Mouse (Mus musculus): Measurements from ENCODE around the gene Shroom3. TPM values are rescaled to one million over a fixed set of nuclear protein-coding genes. Genes with fewer than 3 reads are reported as not detected.

Gene Shroom3
- polyA plus RNA-seq, 1 experiment from 2014 or later: 19.7 TPM

DNA sequence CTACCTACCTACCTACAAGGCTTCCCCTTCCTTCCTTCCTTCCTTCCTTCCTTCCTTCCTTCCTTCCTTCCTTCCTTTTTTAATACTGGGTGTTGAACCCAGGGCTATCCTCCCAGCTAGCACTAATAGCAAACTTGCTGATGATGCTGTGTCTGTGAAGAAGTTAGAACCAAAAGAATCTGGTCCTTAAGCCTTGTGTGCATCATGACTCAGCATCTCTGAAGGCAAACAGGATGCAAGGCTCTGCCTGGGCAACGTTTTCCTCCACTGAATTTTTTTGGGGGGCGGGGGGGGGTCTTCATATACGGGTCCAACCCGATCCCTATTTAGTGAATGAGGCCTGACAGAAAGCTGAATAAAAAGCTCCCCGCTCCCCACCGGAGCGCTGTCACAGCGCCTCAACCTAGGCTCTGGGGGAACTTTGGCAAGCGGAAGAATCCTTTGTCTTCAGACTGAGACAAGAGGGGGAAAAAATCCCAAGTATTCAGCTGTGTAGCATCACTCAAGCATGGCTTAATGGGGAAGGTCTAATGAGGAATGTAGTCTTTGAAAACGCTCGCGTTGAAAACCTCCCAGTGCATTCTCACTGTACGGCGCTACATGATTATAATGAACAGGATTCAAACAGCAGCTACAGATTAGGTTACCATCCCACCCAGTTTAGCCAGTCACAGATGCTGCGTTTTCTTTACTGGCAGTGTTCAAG lies 15.0 kb downstream of the Shroom3 start:
- H3K9me3 ChIP-seq (replicated peaks): 0 out of 2 replicates have a peak, but pooled peaks cover 5% of the 10 kb centered on the region
- H3K4me2 ChIP-seq: peak overlapping the region; percentile 68
- H3K9ac ChIP-seq: peak overlapping the region; percentile 29
- whole genome bisulfite sequencing: 5% methylated on average over 15 of the region's 15 CpGs
- peak; percentile 51 for ATAC-seq (ENCODE audit: insufficient number of reproducible peaks, low FRiP score)
- no peaks in the 10 kb centered on the region for H3K27me3 ChIP-seq (replicated peaks)
- H3K27ac ChIP-seq (ENCODE audit: poor library complexity, severe bottlenecking): peak overlapping the region; percentile 24
- H3K36me3 ChIP-seq: no peaks in the 10 kb centered on the region
- peaks cover 31% of the 10 kb centered on the region for H3K4me1 ChIP-seq (replicated peaks)
- peak overlapping the region; percentile 36 for H3K4me3 ChIP-seq

DNA sequence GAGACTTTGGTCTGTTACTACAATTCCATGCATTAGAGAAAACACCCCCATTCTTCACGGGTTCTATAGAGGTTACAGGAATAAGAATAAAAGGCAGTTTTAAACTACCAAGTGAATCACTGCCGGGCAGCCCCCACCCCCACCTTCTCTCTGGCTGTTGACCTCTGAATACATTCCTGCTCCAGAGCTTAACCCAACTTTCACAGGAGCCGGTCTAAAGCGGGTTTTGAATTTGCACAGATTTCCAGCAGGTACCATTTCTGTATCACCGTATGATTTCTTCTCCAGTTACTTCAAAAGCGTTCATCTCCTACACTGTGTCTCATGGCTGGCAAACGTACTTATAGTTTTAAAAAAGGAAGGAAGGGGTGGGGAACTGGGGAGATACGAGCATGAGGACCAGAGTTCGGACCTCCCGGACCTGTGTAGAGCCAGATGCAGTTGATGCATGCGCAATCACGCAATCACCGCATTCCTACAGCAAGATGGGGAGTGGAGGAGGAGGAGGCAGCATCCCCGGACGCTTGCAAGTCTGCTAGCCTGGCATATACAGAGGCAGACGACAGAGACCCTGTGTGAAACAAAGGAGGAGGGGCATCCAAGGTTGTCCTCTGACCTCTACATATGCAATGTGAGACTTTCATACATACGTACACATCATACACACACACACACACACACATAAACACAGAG lies 15.7 kb downstream of the Shroom3 start:
- H3K9me3 ChIP-seq (replicated peaks): 0 out of 2 replicates have a peak, but pooled peaks cover 9% of the 10 kb centered on the region
- peak overlapping the region; percentile 68 for H3K4me2 ChIP-seq
- peaks cover 31% of the 10 kb centered on the region for H3K4me1 ChIP-seq (replicated peaks)
- H3K27ac ChIP-seq (ENCODE audit: poor library complexity, severe bottlenecking): peak overlapping the region; percentile 24
- H3K27me3 ChIP-seq (replicated peaks): no peaks in the 10 kb centered on the region
- no peaks in the 10 kb centered on the region for H3K36me3 ChIP-seq
- peak overlapping the region; percentile 29 for H3K9ac ChIP-seq
- H3K4me3 ChIP-seq: peak overlapping the region; percentile 36
- WGBS: 21% methylated on average over 17 of the region's 17 CpGs
- 0 out of 2 replicates have a peak, but pooled peaks have one; percentile 9 for ATAC-seq (ENCODE audit: insufficient number of reproducible peaks, low FRiP score)

DNA sequence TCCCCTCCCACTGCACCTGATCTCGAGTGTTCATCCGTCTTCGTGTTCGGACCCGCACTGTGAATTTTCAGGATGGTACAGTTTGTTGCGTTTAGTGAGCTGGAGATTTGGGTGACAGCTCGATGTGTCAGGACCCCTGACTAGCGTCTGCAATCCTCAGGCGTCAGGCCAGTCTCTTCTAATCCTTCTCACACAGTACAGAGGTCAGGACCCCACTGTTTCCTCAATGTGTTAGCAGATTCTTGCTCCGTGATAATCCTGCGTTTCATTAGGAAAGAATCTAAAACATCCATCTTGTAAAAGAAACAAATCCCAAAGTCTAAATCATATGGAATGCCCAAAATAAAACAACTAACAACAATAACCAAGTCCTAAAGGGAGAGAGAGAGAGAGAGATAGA lies 18.5 kb downstream of the Shroom3 start:
- Histone ChIP-seq H3K27ac (ENCODE audit: poor library complexity, severe bottlenecking) (no peak overlapping the region), H3K4me2 (no peak overlapping the region), H3K9ac (no peak overlapping the region), H3K9me3 (replicated peaks) (0 out of 2 replicates have a peak, but pooled peaks cover 4% of the 10 kb centered on the region), H3K4me1 (replicated peaks) (peaks cover 19% of the 10 kb centered on the region), H3K36me3 (no peaks in the 10 kb centered on the region), H3K4me3 (no peak overlapping the region), H3K27me3 (replicated peaks) (no peaks in the 10 kb centered on the region)
- ATAC-seq (ENCODE audit: insufficient number of reproducible peaks, low FRiP score): no peak
- 45% methylated on average over 11 of the region's 11 CpGs for WGBS

DNA sequence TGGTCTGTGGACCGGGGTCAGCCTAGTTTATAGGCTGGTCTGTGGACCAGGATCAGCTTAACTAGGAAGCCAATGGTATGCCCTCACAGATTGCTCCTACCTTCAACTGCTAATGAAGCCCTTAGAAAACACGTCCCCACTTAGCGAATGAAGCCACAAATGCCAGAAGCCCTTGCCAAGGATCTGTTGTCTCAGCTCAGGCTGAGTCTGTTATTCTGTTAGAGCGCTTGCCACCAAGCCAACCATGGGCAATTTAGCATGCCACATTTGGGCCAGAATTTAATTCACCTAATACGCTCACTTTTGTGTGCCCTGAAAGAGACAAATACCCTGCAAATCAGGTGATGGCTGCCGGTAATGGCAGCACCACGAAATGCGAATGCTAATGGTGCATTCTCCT lies 20.4 kb downstream of the Shroom3 start:
- Histone ChIP-seq H3K9ac (no peak overlapping the region), H3K9me3 (replicated peaks) (0 out of 2 replicates have a peak, but pooled peaks cover 4% of the 10 kb centered on the region), H3K4me3 (no peak overlapping the region), H3K27ac (ENCODE audit: poor library complexity, severe bottlenecking) (no peak overlapping the region), H3K27me3 (replicated peaks) (no peaks in the 10 kb centered on the region), H3K4me1 (replicated peaks) (peaks cover 19% of the 10 kb centered on the region), H3K4me2 (no peak overlapping the region), H3K36me3 (no peaks in the 10 kb centered on the region)
- 83% methylated on average over 8 of the region's 8 CpGs for WGBS
- no peak for ATAC-seq (ENCODE audit: insufficient number of reproducible peaks, low FRiP score)

DNA sequence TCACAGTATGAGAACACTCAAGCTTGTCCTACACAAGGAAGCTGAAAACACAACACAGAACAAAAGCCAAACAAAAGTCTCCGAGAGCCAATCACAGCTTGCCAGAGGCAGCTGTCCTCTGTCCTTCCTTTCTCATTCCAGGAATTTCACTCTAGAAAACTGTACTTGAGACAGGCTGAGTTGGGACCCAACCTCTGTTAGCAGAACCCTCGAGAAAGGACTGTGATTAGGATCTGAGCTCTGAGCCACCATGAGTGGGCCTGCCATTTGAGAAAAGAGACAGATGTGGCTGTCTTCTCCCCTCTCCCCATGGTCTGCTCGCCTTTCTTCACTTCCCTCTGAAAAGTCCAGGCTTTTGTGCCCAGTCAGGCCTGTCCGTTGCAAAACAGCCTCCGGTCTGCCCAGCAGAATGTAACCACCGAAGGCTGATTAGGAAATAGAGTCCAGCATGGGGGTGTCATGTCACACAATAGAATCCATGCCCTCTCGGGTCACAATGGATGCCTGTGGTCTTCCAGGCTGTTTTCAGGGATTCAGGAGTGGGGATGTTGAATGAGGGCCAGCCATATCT lies 24.8 kb downstream of the Shroom3 start:
- H3K4me2 ChIP-seq: no peak overlapping the region
- ATAC-seq (ENCODE audit: insufficient number of reproducible peaks, low FRiP score): no peak
- H3K4me1 ChIP-seq (replicated peaks): 0 out of 2 replicates have a peak, but pooled peaks cover 8% of the 10 kb centered on the region
- 48% methylated on average over 7 of the region's 7 CpGs for WGBS
- H3K27ac ChIP-seq (ENCODE audit: poor library complexity, severe bottlenecking): no peak overlapping the region
- no peak overlapping the region for H3K4me3 ChIP-seq
- H3K36me3 ChIP-seq: no peaks in the 10 kb centered on the region
- H3K9ac ChIP-seq: no peak overlapping the region
- H3K9me3 ChIP-seq (replicated peaks): 0 out of 2 replicates have a peak, but pooled peaks cover 4% of the 10 kb centered on the region
- no peaks in the 10 kb centered on the region for H3K27me3 ChIP-seq (replicated peaks)

DNA sequence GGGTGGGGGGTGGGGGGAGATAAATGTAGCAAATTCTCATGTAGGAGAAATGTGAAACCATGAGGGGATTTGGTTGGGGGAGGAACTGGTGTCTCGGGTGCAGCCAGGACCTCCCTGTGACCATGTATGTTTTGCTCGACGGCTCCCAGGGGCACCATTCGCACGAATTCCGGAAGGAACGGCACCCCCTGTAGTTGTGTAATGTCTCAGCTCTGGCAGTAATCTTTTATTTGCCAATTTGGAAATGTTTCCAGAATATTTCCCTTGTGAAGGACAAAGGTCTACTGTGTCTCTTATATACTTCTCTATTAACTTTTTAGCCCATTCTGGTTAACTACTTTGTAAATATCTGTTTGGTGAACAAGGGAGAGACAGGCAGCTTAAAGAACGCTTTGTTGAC lies 27.5 kb downstream of the Shroom3 start:
- H3K27ac ChIP-seq (ENCODE audit: poor library complexity, severe bottlenecking): no peak overlapping the region
- 0 out of 2 replicates have a peak, but pooled peaks cover 8% of the 10 kb centered on the region for H3K4me1 ChIP-seq (replicated peaks)
- H3K9me3 ChIP-seq (replicated peaks): no peaks in the 10 kb centered on the region
- H3K9ac ChIP-seq: no peak overlapping the region
- no peak overlapping the region for H3K4me2 ChIP-seq
- H3K4me3 ChIP-seq: no peak overlapping the region
- H3K27me3 ChIP-seq (replicated peaks): no peaks in the 10 kb centered on the region
- WGBS: 76% methylated on average over 8 of the region's 8 CpGs
- no peaks in the 10 kb centered on the region for H3K36me3 ChIP-seq
- no peak for ATAC-seq (ENCODE audit: insufficient number of reproducible peaks, low FRiP score)

DNA sequence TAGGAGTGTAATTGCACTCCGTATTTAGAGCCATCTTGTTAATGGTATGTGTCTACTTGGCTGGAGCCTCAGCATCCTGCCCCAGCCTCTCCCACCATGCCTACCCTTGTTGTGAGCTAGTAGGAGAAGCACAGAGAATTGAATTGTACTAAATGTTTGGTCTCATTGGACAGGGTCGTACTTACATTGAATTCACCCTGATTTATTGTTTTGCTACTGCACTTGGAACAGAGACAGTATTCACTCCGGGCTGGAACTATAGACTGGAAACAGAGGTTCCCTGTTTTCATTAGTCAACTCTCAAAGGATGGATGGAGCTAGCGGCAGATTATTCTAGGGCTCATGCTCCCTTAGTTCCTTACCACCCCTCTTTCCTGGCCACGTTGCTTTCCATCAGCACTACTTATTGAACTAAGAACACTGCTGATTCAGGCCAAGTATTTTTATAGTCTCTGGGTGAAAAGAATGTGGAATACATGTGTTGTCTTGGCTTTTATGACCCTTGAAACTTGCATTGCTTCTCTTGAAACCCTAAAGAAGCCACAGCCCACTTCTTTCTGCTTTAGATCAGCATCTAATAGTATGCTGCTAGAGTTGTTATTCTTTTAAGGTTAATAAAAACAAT lies 28.5 kb downstream of the Shroom3 start:
- no peaks in the 10 kb centered on the region for H3K36me3 ChIP-seq
- ATAC-seq (ENCODE audit: insufficient number of reproducible peaks, low FRiP score): no peak
- no peak overlapping the region for H3K4me2 ChIP-seq
- no peaks in the 10 kb centered on the region for H3K9me3 ChIP-seq (replicated peaks)
- H3K4me1 ChIP-seq (replicated peaks): 0 out of 2 replicates have a peak, but pooled peaks cover 8% of the 10 kb centered on the region
- no peak overlapping the region for H3K4me3 ChIP-seq
- H3K27me3 ChIP-seq (replicated peaks): no peaks in the 10 kb centered on the region
- no peak overlapping the region for H3K9ac ChIP-seq
- 77% methylated on average over 5 of the region's 5 CpGs for WGBS
- H3K27ac ChIP-seq (ENCODE audit: poor library complexity, severe bottlenecking): no peak overlapping the region

DNA sequence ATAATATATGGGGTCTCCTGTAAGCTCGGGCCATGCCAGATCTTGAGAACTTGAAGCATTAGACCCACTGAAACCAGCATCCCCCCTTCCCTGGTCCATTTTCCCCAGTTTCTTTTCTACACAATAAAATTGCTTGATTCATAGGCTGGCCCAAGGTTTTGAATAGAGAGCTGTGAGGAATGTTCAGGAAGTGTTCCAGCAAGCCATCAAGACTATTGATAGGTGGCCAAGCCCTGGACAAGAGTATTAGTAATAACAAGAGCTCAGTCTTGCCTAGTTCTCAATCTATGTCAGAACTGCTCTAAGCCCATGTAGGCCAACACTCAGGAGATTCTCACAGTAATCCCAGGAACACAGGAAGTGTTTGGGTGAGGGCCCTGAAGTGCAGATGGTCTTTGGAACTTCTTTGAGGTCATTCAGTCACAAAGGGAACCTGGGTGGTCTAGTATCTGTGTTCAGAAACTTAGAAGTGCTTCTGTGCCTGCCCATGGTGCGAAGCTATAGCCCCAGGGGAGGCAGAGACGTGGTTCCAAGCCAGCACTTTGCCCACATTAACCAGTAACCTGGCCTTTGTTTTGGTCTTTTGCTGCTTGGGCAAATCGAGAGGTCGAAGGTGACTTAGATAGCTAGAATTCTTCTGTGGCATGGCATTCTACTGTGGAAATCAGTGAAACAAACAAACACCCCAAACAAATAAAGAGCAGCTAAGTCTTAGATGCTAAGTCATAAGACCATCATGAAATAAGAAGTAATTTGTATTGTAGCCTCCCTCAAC lies 29.6 kb downstream of the Shroom3 start:
- Histone ChIP-seq H3K27me3 (replicated peaks) (no peaks in the 10 kb centered on the region), H3K36me3 (no peaks in the 10 kb centered on the region), H3K4me2 (no peak overlapping the region), H3K4me1 (replicated peaks) (peaks cover 6% of the 10 kb centered on the region), H3K4me3 (no peak overlapping the region), H3K9me3 (replicated peaks) (no peaks in the 10 kb centered on the region), H3K9ac (no peak overlapping the region), H3K27ac (ENCODE audit: poor library complexity, severe bottlenecking) (no peak overlapping the region)
- no peak for ATAC-seq (ENCODE audit: insufficient number of reproducible peaks, low FRiP score)
- 85% methylated on average over 5 of the region's 5 CpGs for WGBS

DNA sequence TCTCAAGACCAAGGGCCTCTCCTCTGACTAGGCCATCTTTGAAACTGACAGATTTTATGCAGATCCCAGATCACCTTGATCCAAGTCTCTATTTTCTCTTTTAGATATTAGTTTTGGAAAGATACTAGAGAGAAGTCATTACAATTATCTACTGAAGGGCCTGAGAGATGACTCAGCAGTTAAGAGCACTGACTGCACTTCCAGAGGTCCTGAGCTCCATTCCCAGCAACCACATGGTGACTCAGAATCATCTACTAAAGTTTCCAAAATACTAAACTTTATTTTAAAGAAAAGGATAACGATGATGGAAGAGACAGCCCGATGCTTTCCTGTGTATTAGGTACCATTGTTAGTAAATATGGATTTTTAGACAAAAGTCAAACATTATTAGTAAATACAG lies 31.7 kb downstream of the Shroom3 start:
- no peak overlapping the region for H3K4me2 ChIP-seq
- no peak overlapping the region for H3K4me3 ChIP-seq
- no peak for ATAC-seq (ENCODE audit: insufficient number of reproducible peaks, low FRiP score)
- no peak overlapping the region for H3K9ac ChIP-seq
- no peaks in the 10 kb centered on the region for H3K36me3 ChIP-seq
- H3K27ac ChIP-seq (ENCODE audit: poor library complexity, severe bottlenecking): no peak overlapping the region
- H3K9me3 ChIP-seq (replicated peaks): no peaks in the 10 kb centered on the region
- H3K27me3 ChIP-seq (replicated peaks): no peaks in the 10 kb centered on the region
- WGBS: 89% methylated on average over 2 of the region's 2 CpGs
- peaks cover 7% of the 10 kb centered on the region for H3K4me1 ChIP-seq (replicated peaks)

DNA sequence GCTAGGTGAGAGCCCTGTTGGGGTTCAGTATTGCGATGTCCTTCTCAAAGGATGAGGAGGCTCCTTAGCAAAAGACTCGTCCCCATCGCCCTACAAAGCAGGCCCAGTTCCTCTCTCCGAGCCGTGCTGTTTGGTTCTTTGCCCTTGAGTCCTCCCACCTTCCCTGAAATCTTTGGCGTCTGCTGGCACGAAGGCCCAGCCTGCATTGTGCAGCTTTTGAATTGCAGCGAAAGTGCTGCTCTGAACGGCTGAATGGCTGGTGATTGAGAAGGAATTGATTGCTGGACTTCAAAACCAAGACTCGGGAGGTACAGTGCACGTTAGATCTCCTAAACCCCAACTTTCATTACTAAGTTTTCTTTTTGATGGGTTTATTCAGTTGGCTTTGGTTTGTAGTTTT lies 32.1 kb downstream of the Shroom3 start:
- H3K9me3 ChIP-seq (replicated peaks): no peaks in the 10 kb centered on the region
- no peak overlapping the region for H3K4me3 ChIP-seq
- H3K9ac ChIP-seq: no peak overlapping the region
- no peaks in the 10 kb centered on the region for H3K27me3 ChIP-seq (replicated peaks)
- ATAC-seq (ENCODE audit: insufficient number of reproducible peaks, low FRiP score): no peak
- H3K36me3 ChIP-seq: no peaks in the 10 kb centered on the region
- no peak overlapping the region for H3K4me2 ChIP-seq
- 70% methylated on average over 11 of the region's 11 CpGs for WGBS
- H3K27ac ChIP-seq (ENCODE audit: poor library complexity, severe bottlenecking): no peak overlapping the region
- H3K4me1 ChIP-seq (replicated peaks): peaks cover 7% of the 10 kb centered on the region
